Mouse (Mus musculus) ES-Bruce4 (cell line): ENCODE results near the gene Gm10521. TPM values are rescaled to one million over a fixed set of nuclear protein-coding genes. Genes with fewer than 3 reads are reported as not detected.

Experiments used
- H3K27ac ChIP-seq: 2 replicates; pipeline ENCODE4 v1.5.1; 2012; ENCODE audit warnings: low read length, inconsistent platforms; ENCODE audit not compliant: insufficient read depth
- H3K27me3 ChIP-seq: 2 replicates; pipeline ENCODE4 v1.6.1; 2012; ENCODE audit warnings: mild to moderate bottlenecking, low read length, inconsistent platforms; ENCODE audit not compliant: control insufficient read depth, poor library complexity, insufficient read depth, severe bottlenecking
- H3K36me3 ChIP-seq: 2 replicates; pipeline ENCODE4 v1.6.1; 2012; ENCODE audit warnings: inconsistent platforms, mild to moderate bottlenecking, low read length, moderate library complexity; ENCODE audit not compliant: control insufficient read depth, poor library complexity, insufficient read depth, severe bottlenecking
- H3K4me1 ChIP-seq: one replicate; pipeline ENCODE4 v1.8.1; 2011; ENCODE audit warnings: low read length; ENCODE audit not compliant: control insufficient read depth, insufficient read depth
- H3K4me3 ChIP-seq: 2 replicates; pipeline ENCODE4 v1.5.1; 2011; ENCODE audit warnings: low read depth, mild to moderate bottlenecking, low read length
- H3K9ac ChIP-seq: 2 replicates; pipeline ENCODE4 v1.6.1; 2012; ENCODE audit warnings: low read depth, mild to moderate bottlenecking, inconsistent platforms; ENCODE audit not compliant: poor library complexity, severe bottlenecking
- H3K9me3 ChIP-seq: replicated peaks from 2 replicates; pipeline ENCODE4 v1.6.1; 2012; ENCODE audit warnings: mild to moderate bottlenecking, low read length, inconsistent platforms; ENCODE audit not compliant: control insufficient read depth, poor library complexity, insufficient read depth, severe bottlenecking
- CTCF ChIP-seq: IDR thresholded peaks from one replicate; pipeline ENCODE4 v1.8.1; 2011; ENCODE audit warnings: low read depth, low read length
- EP300 ChIP-seq: IDR thresholded peaks from 2 replicates; pipeline ENCODE4 v1.6.1; 2011; ENCODE audit warnings: low read depth, low read length; ENCODE audit not compliant: insufficient read depth
- POLR2A ChIP-seq: IDR thresholded peaks from one replicate; pipeline ENCODE4 v1.8.1; 2011; ENCODE audit warnings: low read length; ENCODE audit not compliant: insufficient read depth
- polyA plus RNA-seq: library from polyadenylated mRNA; stranded (reverse); fragments of >200 nt; gene quantifications from 2 replicates; pipeline ENCODE4 v1.2.4, GENCODE M21; 2011; ENCODE audit warnings: low read depth; ENCODE audit not compliant: missing spikeins, insufficient read depth, insufficient read length

The Gm10521 gene
- polyA plus RNA-seq, 1 experiment: not detected

DNA sequence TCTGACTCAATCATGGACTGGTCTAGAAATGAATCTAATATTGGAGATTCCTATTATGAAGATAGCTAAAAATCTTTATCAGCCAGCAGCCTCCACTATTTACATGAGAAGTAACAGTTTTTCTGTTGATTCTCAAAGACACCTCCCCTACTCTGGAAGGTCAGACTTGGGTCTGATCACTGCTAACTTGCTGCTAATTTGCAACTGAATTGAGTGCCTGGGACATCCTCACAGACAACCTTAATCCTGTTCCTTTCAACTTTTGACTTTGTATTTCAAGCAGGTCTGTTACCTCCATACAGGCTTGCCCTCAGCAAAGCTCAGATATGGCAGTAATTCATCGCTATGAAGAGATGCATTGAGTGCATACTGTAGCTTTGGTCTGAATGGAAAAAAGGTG lies 8.5 kb downstream of the Gm10521 start:
- peaks cover 49% of the 10 kb centered on the region for H3K9me3 ChIP-seq
- H3K4me3 ChIP-seq: no peak overlapping the region
- H3K4me1 ChIP-seq: peaks cover 1% of the 10 kb centered on the region
- H3K9ac ChIP-seq: no peak overlapping the region
- peak overlapping the region; percentile 97 for H3K27ac ChIP-seq
- no peaks in the 10 kb centered on the region for H3K27me3 ChIP-seq
- TF ChIP-seq CTCF (no peak), POLR2A (no peak), EP300 (no peak)
- no peaks in the 10 kb centered on the region for H3K36me3 ChIP-seq

DNA sequence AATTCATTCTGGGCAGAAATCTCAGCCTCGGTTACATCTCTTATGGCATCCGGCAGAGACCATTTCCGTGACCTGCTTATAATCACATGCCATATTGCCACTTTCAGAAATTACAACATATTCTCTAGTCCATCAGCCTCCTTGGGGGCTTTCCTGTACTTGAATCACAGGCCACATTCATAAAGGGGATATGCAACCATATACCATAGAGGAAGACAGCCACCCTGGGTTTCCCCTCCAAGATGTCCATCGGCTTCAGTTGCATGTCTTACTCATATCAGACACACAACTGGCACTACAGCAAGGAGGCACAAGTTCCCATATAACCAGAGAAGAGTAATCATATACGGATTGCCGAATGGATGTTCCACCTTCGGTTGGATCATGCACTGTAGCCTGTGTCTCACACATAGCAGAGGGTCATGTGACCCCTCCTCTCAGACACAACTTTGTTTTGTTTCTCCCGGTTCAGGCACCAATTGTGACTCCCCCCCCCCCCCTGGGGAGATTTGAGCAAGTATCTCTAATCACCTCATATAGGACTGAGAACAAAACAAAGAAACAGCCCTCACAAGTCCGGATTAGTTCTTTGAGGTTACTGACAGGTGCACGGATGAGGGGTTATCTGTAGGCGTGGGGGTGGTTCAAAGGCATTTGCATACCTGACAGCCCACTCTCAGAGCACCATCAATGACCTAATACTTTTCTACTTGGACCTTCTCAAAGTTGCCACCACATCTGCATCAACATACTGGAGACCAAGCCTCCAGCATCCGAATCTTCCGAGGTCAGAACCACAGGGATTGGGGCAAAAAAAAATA lies 20.4 kb downstream of the Gm10521 start:
- H3K27ac ChIP-seq: no peak overlapping the region
- no peak overlapping the region for H3K9ac ChIP-seq
- H3K9me3 ChIP-seq: no peaks in the 10 kb centered on the region
- no peak overlapping the region for H3K4me3 ChIP-seq
- no peaks in the 10 kb centered on the region for H3K27me3 ChIP-seq
- no peaks in the 10 kb centered on the region for H3K36me3 ChIP-seq
- TF ChIP-seq EP300 (no peak), POLR2A (no peak), CTCF (no peak)
- no peaks in the 10 kb centered on the region for H3K4me1 ChIP-seq

DNA sequence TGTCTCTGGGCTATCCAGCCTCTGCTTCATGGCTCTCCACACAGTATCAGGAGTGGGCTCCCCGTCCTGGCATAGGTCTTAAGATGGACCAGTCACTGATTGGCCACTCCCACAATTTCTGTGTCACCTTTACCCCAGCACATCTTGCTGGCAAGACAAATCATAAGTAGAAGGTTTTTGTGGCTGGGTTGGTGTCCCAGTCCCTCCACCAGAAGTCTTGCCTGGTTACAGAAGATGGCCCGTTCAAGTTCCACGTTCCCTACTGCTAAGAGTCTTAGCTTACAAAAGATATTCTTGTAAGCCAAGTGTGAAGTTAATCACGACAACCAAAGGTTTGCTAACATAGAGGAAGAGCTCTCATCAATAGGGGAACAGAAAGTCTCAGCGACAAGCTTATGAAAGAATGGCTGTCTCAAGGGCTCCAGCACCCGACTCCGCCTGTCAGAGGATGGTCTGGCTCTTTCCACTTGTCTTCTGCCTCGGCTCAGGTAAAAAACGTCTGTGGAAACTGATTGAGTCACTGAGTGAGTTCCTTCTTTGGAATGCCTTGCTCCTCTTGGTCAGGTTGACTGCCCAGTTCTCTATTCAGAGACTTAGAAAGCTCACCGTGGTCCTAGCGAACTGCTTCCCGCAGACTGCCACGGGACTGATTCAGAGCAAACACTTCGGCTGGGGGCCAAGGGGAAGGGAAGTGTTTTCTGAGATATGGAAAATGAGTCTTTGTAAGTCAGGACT lies 22.0 kb downstream of the Gm10521 start, which contains the start of gene Slamf6:
Gene Slamf6 (plus strand): TSS at position 211 of the 735 bp plus-strand sequence.
- TF ChIP-seq POLR2A (no peak), EP300 (no peak), CTCF (no peak)
- Histone ChIP-seq H3K4me1 (no peaks in the 10 kb centered on the region), H3K9ac (no peak within 1 kb of the TSS), H3K9me3 (no peaks in the 10 kb centered on the region), H3K27ac (no peak within 1 kb of the TSS), H3K4me3 (no peak within 1 kb of the TSS), H3K27me3 (no peaks in the 10 kb centered on the region), H3K36me3 (no peaks in the 10 kb centered on the region)

DNA sequence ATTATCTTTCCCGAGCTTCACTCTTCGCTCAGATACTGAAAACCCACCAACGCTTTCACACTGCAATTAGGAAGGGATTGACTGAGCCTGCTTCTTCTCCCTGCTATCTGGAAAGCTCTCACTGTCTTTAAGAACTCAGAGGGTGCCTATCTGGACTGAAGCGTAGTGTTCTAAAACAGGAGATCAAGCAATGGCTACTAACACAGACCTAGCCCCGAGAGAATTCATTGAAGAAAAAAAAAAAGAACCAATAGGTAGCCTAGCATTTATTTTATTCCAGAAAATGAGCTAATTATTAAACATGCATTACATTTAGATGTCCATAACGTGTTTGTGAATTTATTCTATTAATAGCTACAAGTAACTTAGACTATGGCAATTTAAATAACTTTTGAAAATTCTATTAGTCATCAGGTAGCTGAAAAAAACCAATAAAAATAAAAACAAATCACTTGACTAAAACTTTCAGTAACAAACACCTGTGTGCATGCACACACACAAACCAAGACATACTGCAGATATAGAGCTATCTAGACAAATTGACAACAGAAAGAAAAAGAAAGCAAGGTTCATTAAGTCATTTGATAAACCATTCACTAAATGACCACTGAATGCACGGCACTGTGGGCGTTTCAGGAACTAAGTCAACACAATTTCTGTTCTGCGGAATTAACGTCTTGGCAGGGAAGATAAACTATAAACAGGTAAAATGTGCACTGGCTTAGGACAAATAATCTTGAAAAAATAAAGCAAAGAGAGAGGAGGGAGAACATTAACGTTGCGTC lies 22.9 kb downstream of the Gm10521 start:
- Histone ChIP-seq H3K9me3 (no peaks in the 10 kb centered on the region), H3K36me3 (no peaks in the 10 kb centered on the region), H3K4me1 (no peaks in the 10 kb centered on the region), H3K27me3 (no peaks in the 10 kb centered on the region), H3K9ac (no peak overlapping the region), H3K4me3 (no peak overlapping the region), H3K27ac (no peak overlapping the region)
- TF ChIP-seq POLR2A (no peak), EP300 (no peak), CTCF (no peak)

DNA sequence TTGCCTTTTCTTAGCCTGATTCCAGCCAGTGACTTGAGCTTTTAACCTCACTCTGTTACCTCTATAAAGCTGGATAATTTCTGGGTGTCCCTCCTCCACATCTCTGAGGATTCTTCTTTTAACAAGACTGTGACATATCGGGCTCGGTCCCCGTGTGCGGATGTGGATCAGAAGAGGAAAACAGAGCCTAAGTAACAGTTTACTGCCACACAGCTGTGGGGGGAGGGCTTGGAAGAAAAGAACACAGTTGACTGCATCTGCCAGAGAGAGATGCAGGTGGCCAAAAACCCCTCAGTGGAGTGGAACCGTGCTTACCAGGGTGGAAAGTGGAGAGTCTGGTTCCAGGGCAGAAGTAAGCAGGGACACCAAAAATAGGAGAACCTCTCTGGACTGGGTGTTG lies 23.7 kb downstream of the Gm10521 start:
- H3K27me3 ChIP-seq: no peaks in the 10 kb centered on the region
- H3K27ac ChIP-seq: no peak overlapping the region
- no peaks in the 10 kb centered on the region for H3K4me1 ChIP-seq
- H3K9me3 ChIP-seq: no peaks in the 10 kb centered on the region
- H3K36me3 ChIP-seq: no peaks in the 10 kb centered on the region
- no peak overlapping the region for H3K4me3 ChIP-seq
- TF ChIP-seq EP300 (no peak), POLR2A (no peak), CTCF (no peak)
- H3K9ac ChIP-seq: no peak overlapping the region
